Mouse (Mus musculus) small intestine, adult 2 months (tissue): ENCODE measurements around the gene Repin1.

Experiments
- CTCF ChIP-seq: fragments of 200-500 bp; IDR thresholded peaks from 2 replicates; pipeline ENCODE4 v1.5.1; 2012; ENCODE audit warnings: low read depth, mild to moderate bottlenecking, control low read depth, inconsistent platforms, low read length, moderate library complexity, mixed read lengths; ENCODE audit not compliant: insufficient replicate concordance, insufficient read length; ENCODE audit errors: extremely low read depth
- POLR2A ChIP-seq: fragments of 200-500 bp; IDR thresholded peaks from 2 replicates; pipeline ENCODE4 v1.6.1; 2012; ENCODE audit warnings: low read depth, mild to moderate bottlenecking, control low read depth, inconsistent platforms, low read length, moderate library complexity

DNA sequence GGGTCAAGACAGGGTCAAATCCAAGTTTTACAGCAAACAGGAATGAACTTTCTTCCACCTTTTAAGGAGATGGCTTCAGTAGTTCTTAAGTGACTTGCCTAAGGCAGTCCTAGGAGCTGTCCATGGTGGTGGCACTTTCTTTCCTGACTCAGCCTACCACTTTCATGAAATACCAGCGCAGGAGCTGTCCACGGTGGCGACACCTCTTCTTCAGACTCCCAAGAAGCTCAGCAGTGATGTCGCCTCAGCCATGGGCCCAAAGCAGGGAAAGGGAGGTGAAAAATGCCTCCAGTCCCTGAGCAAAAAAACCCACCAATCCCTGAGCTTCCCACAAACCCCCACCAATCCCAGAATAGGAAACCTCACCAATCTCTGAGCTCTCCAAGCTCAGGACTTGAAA lies 40.8 kb upstream of the Repin1 start:
- TF ChIP-seq CTCF = no peak
- TF ChIP-seq POLR2A = no peak
